Mouse (Mus musculus) hindbrain, embryonic 16.5 days (tissue): Measurements from ENCODE around the gene Etnk1. TPM values are rescaled to one million over a fixed set of nuclear protein-coding genes. Genes with fewer than 3 reads are reported as not detected.
"Not testable (repeated sequence)": the region's sequence is repeated elsewhere in the genome, so short reads cannot be mapped to it uniquely, and the experiment has no call there.

Experiments used
- ATAC-seq: fragments of 200-750 bp; cut with Nextera tagmentation; 2 replicates; pipeline ENCODE4 v1.8.0; 2017; ENCODE audit warnings: moderate TSS enrichment, moderate library complexity
- H3K27ac ChIP-seq: fragments of 300-500 bp; sonication (generic); 2 replicates; pipeline ENCODE4 v1.5.1; 2014; ENCODE audit warnings: low read depth, mild to moderate bottlenecking, control low read depth, low read length, moderate library complexity
- H3K27me3 ChIP-seq: fragments of 300-500 bp; sonication (generic); replicated peaks from 2 replicates; pipeline ENCODE4 v1.6.1; 2014; ENCODE audit warnings: low read length; ENCODE audit not compliant: control insufficient read depth, insufficient read depth
- H3K36me3 ChIP-seq: fragments of 300-500 bp; sonication (generic); 2 replicates; pipeline ENCODE4 v1.6.1; 2014; ENCODE audit warnings: mild to moderate bottlenecking, low read length, moderate library complexity, mixed read lengths; ENCODE audit not compliant: control insufficient read depth, insufficient read depth
- H3K4me1 ChIP-seq: fragments of 300-500 bp; sonication (generic); 2 replicates; pipeline ENCODE4 v1.6.1; 2014; ENCODE audit warnings: low read depth, low read length; ENCODE audit not compliant: control insufficient read depth, insufficient read depth
- H3K4me2 ChIP-seq: fragments of 300-500 bp; sonication (generic); 2 replicates; pipeline ENCODE4 v1.6.1; 2014; ENCODE audit warnings: mild to moderate bottlenecking, low read length, control low read depth, moderate library complexity
- H3K4me3 ChIP-seq: fragments of 300-500 bp; sonication (generic); 2 replicates; pipeline ENCODE4 v1.5.1; 2014; ENCODE audit warnings: mild to moderate bottlenecking, low read length, control low read depth, moderate library complexity
- H3K9ac ChIP-seq: fragments of 300-500 bp; sonication (generic); 2 replicates; pipeline ENCODE4 v1.6.1; 2014; ENCODE audit warnings: low read depth, mild to moderate bottlenecking, control low read depth, low read length, moderate library complexity
- H3K9me3 ChIP-seq: fragments of 300-500 bp; sonication (generic); 2 replicates; pipeline ENCODE4 v1.6.1; 2014; ENCODE audit warnings: mild to moderate bottlenecking, low read length, moderate library complexity; ENCODE audit not compliant: control insufficient read depth
- WGBS: fragments of 180-500 bp; shearing (Covaris S2); extraction: QIAGEN DNeasy Blood & Tissue Kit; methylation state at CpG from one replicate; pipeline ENCODE4 v1.1.7; 2014; 5-methylcytosine and 5-hydroxymethylcytosine counted together
- polyA plus RNA-seq: library from polyadenylated mRNA; unstranded; fragments of >200 nt; fragmentation: Nextera tagmentation; extraction: Ambion mirVana; gene quantifications from 2 replicates; pipeline ENCODE4 v1.2.1, GENCODE M21; 2015

Etnk1 gene
- polyA plus RNA-seq, 1 experiment from 2014 or later, result 40.5 TPM

DNA sequence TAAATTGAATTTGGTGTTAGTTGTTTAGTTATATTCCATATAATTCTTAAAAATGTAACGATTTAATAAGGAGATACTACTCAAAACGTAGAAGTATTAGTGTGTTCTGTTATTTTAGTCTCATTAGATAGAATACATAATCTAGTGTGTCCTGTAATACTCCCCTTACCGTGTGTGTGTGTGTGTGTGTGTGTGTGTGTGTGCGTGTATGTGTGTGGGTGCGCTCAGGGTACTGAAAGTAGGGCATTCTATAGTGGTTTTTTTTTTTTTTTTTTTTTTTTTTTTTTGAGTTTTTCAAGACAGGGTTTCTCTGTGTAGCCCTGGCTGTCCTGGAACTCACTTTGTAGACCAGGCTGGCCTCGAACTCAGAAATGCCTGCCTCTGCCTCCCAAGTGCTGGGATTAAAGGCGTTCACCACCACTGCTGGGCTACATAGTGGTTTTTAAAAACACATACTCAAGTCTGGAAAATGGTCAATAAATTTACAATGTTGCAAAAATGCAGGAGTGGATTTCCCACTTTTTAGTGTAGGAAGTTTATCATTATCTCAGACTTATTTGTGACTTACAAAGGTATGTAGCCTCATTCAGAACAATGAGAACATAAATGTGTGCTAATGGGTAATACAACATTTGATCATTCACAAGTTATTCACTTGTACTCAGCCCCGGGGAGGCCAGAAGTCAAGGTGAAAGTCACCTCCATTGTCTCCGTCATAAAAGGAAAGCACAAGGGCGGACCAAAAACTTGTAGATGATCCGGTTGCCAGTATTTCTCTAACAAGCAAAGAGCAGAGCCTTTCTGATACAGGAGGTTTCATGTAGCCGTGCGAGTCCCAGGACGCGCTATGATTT, 1.4 kb upstream of the Etnk1 start:
- peak overlapping the region; percentile 94 for H3K9ac ChIP-seq
- ATAC-seq, result no peak
- no peak overlapping the region for H3K27ac ChIP-seq
- H3K36me3 ChIP-seq, result no peaks in the 10 kb centered on the region
- H3K9me3 ChIP-seq, result no peaks in the 10 kb centered on the region
- H3K4me1 ChIP-seq, result peaks cover 21% of the 10 kb centered on the region
- 56% methylated on average over 15 of the region's 15 CpGs for WGBS
- peak overlapping the region; percentile 84 for H3K4me2 ChIP-seq
- H3K4me3 ChIP-seq, result peak overlapping the region; percentile 96; the same call in 1 of the 2 replicates
- H3K27me3 ChIP-seq, result no peaks in the 10 kb centered on the region

DNA sequence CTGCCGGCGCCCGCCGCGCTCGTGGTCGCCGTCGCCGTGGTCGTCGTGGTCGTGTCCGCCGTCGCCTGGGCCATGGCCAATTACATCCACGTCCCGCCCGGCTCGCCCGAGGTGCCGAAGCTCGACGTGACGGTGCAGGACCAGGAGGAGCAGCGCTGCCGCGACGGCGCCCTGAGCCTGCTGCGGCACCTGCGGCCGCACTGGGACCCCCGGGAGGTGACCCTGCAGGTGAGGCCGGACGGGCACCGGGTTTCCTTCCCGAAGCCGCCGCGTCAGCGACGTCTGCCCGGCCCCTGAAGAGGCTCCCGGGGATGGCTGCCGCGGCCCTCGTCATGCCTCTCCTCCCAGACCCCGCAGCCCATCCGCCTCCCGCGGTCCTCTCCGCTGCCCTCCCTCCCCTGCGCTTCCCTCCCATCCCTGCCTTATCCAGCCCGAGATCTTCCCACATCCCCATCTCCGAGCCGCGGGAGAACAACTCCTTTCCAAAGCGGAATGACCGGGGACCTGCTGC, 443 bp downstream of the Etnk1 start:
- Histone ChIP-seq H3K9ac (peak overlapping the region; percentile 94), H3K4me1 (peaks cover 26% of the 10 kb centered on the region), H3K36me3 (peaks cover 3% of the 10 kb centered on the region; the same call in 1 of the 2 replicates), H3K27ac (peak overlapping the region; percentile 94), H3K9me3 (no peaks in the 10 kb centered on the region), H3K27me3 (no peaks in the 10 kb centered on the region), H3K4me3 (peak overlapping the region; percentile 96), H3K4me2 (peak overlapping the region; percentile 84)
- under 1% methylated on average over 51 of the region's 60 CpGs for WGBS
- ATAC-seq, result peak; percentile 54

DNA sequence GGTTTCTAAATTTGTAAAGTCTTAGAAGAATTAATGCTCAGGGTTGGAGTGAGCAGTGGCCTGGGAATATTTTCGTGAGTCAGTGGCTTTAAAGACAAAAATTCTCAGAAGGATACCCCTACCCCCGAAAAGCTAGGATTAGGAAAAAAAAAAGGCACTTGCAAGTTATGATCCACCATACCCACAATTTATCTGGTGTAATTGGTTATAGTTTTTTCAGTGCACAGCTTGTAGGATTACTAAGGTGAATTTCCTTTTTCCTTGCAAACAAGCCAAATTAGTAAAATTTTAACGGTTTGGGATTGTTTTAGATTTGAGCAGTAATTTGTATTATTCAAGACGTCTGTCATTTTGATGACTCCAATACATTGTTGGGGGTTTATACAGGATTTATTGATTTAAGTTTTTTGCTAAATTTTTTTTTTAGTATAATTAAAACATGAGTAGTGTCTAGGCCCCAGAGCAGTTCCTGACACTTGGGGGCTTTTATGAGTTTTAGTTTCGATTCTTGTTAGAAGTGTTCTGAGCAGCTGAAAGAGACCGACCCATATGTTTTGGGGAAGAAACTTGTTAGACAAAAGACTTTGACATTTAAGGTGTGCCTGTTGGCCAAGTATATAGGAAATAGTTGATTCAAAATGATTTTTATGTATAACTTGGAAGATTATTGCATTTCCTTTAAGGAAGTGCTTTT, 1.1 kb downstream of the Etnk1 start:
- no peak for ATAC-seq

GRCm38 (mm10) chr6:143169385-143169784, 2.4 kb downstream of the Etnk1 start:
- Histone ChIP-seq H3K27me3 (no peaks in the 10 kb centered on the region), H3K9ac (no peak overlapping the region; the same call in 1 of the 2 replicates), H3K27ac (no peak overlapping the region), H3K4me3 (no peak overlapping the region), H3K9me3 (no peaks in the 10 kb centered on the region), H3K4me1 (peaks cover 26% of the 10 kb centered on the region), H3K4me2 (peak overlapping the region; percentile 84), H3K36me3 (peaks cover 6% of the 10 kb centered on the region; the same call in 1 of the 2 replicates)
- ATAC-seq, result no peak
- WGBS, result 75% methylated on average over 4 of the region's 4 CpGs

More for the DNA sequence above, 1.1 kb downstream of the Etnk1 start:
- H3K27ac ChIP-seq, result peak overlapping the region; percentile 94
- H3K9ac ChIP-seq, result peak overlapping the region; percentile 94
- peaks cover 5% of the 10 kb centered on the region; the same call in 1 of the 2 replicates for H3K36me3 ChIP-seq
- peak overlapping the region; percentile 84 for H3K4me2 ChIP-seq
- H3K4me1 ChIP-seq, result peaks cover 26% of the 10 kb centered on the region
- H3K4me3 ChIP-seq, result peak overlapping the region; percentile 96
- H3K9me3 ChIP-seq, result no peaks in the 10 kb centered on the region
- WGBS, result 29% methylated on average over 6 of the region's 6 CpGs
- H3K27me3 ChIP-seq, result no peaks in the 10 kb centered on the region

GRCm38 (mm10) chr6:143170166-143170960, 3.3 kb downstream of the Etnk1 start:
- Histone ChIP-seq H3K9ac (no peak overlapping the region; the same call in 1 of the 2 replicates), H3K4me3 (no peak overlapping the region), H3K4me2 (no peak overlapping the region), H3K9me3 (no peaks in the 10 kb centered on the region), H3K36me3 (peaks cover 6% of the 10 kb centered on the region; the same call in 1 of the 2 replicates), H3K27me3 (no peaks in the 10 kb centered on the region), H3K27ac (no peak overlapping the region), H3K4me1 (peaks cover 26% of the 10 kb centered on the region)
- ATAC-seq, result no peak
- 92% methylated on average over 4 of the region's 4 CpGs for WGBS

DNA sequence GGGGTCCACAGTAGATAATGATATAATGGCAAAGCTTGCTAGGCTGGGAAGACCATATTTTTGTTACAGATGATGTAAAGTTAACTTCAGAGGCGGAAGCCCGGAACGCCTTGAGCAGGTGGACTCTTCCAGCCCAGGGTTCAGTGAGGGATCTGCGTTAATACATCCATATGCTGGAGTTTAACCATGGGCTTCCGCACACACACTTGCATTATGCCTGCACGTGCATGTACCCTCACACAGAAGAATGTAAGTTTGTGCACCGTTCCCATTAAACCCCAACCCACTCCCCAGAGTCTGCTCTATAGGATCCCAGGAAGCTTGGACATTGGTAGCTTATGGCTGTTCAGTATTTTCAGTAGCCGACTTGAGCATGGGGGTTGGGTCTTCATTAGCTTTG, 4.0 kb downstream of the Etnk1 start:
- H3K9me3 ChIP-seq, result no peaks in the 10 kb centered on the region
- no peak overlapping the region for H3K9ac ChIP-seq
- ATAC-seq, result no peak
- 97% methylated on average over 8 of the region's 8 CpGs for WGBS
- H3K4me3 ChIP-seq, result no peak overlapping the region
- no peak overlapping the region for H3K4me2 ChIP-seq
- H3K36me3 ChIP-seq, result peaks cover 6% of the 10 kb centered on the region; the same call in 1 of the 2 replicates
- no peaks in the 10 kb centered on the region for H3K27me3 ChIP-seq
- no peak overlapping the region for H3K27ac ChIP-seq
- H3K4me1 ChIP-seq, result peaks cover 23% of the 10 kb centered on the region

GRCm38 (mm10) chr6:143171781-143172465, 4.9 kb downstream of the Etnk1 start:
- Histone ChIP-seq H3K27ac (no peak overlapping the region), H3K27me3 (no peaks in the 10 kb centered on the region), H3K9me3 (no peaks in the 10 kb centered on the region), H3K9ac (no peak overlapping the region; the same call in 1 of the 2 replicates), H3K4me3 (no peak overlapping the region), H3K4me1 (peaks cover 21% of the 10 kb centered on the region), H3K36me3 (peaks cover 6% of the 10 kb centered on the region; the same call in 1 of the 2 replicates), H3K4me2 (no peak overlapping the region)
- WGBS, result 87% methylated on average over 11 of the region's 11 CpGs
- no peak for ATAC-seq

DNA sequence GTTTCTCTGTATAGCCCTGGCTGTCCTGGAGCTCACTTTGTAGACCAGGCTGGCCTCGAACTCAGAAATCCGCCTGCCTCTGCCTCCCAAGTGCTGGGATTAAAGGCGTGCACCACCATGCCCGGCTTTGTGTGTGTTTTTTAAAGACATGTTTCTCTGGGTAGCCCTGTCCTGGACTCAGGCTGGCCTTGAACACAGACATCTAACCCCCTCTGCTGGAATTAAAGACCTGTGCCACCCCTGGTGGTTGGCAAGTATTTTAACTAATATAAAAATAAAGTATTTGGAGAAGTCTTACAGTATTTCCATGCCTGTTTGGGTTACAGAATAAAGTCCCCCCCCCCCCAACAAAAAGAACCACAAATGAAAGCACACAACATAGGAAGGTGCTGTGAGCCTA, 5.7 kb downstream of the Etnk1 start:
- H3K27me3 ChIP-seq, H3K36me3 ChIP-seq, H3K9me3 ChIP-seq, H3K4me2 ChIP-seq, H3K9ac ChIP-seq, H3K27ac ChIP-seq, H3K4me3 ChIP-seq, ATAC-seq: not testable (repeated sequence)
- H3K4me1 ChIP-seq, result peaks cover 21% of the 10 kb centered on the region
- WGBS, result 81% methylated on average over 3 of the region's 4 CpGs
